Mouse (Mus musculus) heart, embryonic 13.5 days (tissue): ENCODE measurements around the gene Cept1. TPM values are rescaled to one million over a fixed set of nuclear protein-coding genes. Genes with fewer than 3 reads are reported as not detected.

Experiments
- ATAC-seq: fragments of 200-750 bp; cut with Nextera tagmentation; 2 replicates; pipeline ENCODE4 v1.8.0; 2017; ENCODE audit warnings: moderate TSS enrichment; ENCODE audit not compliant: insufficient number of reproducible peaks, low FRiP score, low TSS enrichment; ENCODE audit errors: extremely low read depth
- H3K27ac ChIP-seq: fragments of 300-500 bp; sonication (generic); replicated peaks from 2 replicates; pipeline ENCODE4 v1.5.1; 2015; ENCODE audit warnings: moderate library complexity, mild to moderate bottlenecking, inconsistent platforms
- H3K27me3 ChIP-seq: fragments of 300-500 bp; sonication (generic); replicated peaks from 2 replicates; pipeline ENCODE4 v1.6.1; 2015; ENCODE audit warnings: mild to moderate bottlenecking, inconsistent platforms
- H3K36me3 ChIP-seq: fragments of 300-500 bp; sonication (generic); 2 replicates; pipeline ENCODE4 v1.6.1; 2015; ENCODE audit warnings: mild to moderate bottlenecking, inconsistent platforms
- H3K4me1 ChIP-seq: fragments of 300-500 bp; sonication (generic); 2 replicates; pipeline ENCODE4 v1.6.1; 2015; ENCODE audit warnings: inconsistent platforms
- H3K4me2 ChIP-seq: fragments of 300-500 bp; sonication (generic); 2 replicates; pipeline ENCODE4 v1.6.1; 2015; ENCODE audit warnings: inconsistent platforms, mild to moderate bottlenecking, moderate library complexity
- H3K4me3 ChIP-seq: fragments of 300-500 bp; sonication (generic); 2 replicates; pipeline ENCODE4 v1.5.1; 2015; ENCODE audit warnings: moderate library complexity, mild to moderate bottlenecking, inconsistent platforms
- H3K9ac ChIP-seq: fragments of 300-500 bp; sonication (generic); 2 replicates; pipeline ENCODE4 v1.6.1; 2015; ENCODE audit warnings: inconsistent platforms, mild to moderate bottlenecking, moderate library complexity
- H3K9me3 ChIP-seq: fragments of 300-500 bp; sonication (generic); 2 replicates; pipeline ENCODE4 v1.6.1; 2016; ENCODE audit warnings: inconsistent platforms
- WGBS: fragments of 180-500 bp; shearing (Covaris S2); methylation state at CpG from one replicate; pipeline ENCODE4 v1.1.7; 2015; ENCODE audit warnings: mixed read lengths; 5-methylcytosine and 5-hydroxymethylcytosine counted together
- polyA plus RNA-seq: library from polyadenylated mRNA; unstranded; fragments of >200 nt; fragmentation: Nextera tagmentation; extraction: Ambion mirVana; gene quantifications from 2 replicates; pipeline ENCODE4 v1.2.1, GENCODE M21; 2015

The Cept1 gene
- polyA plus RNA-seq, 1 experiment from 2014 or later: 26.5 TPM

DNA sequence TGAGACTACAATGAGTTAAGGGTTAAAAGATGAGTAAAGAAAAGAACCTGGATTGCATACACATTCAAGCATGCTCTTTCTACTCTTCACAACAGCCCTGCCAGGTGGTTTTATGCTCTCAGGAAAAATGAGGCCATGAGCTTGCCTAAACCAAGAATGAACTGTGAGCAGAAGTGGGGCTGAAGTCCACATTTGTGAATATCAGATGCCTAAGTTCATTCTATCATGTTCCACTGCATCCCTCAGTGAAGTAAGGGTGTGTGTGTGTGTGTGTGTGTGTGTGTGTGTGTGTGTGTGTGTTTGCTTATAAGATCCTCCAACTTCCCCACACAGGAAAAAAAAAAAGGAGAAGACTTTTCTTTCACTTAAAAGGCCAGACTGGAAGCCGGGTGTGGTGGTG, 70.7 kb downstream of the Cept1 start:
- Histone ChIP-seq H3K4me3 (no peak overlapping the region), H3K4me1 (no peaks in the 10 kb centered on the region), H3K4me2 (no peak overlapping the region), H3K9me3 (no peaks in the 10 kb centered on the region), H3K9ac (no peak overlapping the region), H3K27me3 (no peaks in the 10 kb centered on the region), H3K36me3 (no peaks in the 10 kb centered on the region), H3K27ac (no peak overlapping the region)
- no peak for ATAC-seq
- WGBS: 73% methylated on average over 1 of the region's 1 CpGs

DNA sequence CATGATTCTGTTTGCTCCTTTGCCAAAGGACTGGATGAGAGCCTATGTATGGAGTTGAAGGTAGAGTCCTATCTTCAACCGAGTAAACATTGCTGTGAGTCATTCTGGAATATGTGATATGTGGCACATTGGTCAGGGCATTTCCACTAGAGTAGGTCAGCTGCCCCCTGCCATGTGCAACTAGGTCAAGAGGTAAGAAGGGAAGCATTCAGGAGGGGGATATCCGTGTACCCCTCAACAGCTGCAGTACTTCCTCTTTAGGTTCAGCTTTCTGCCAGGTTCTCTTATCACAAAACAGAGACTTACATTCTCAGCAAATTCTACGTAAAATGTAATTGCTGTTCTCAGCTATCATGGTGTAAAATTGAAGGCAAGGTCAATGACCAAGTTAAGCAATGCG, 73.4 kb downstream of the Cept1 start:
- no peak overlapping the region for H3K4me3 ChIP-seq
- H3K9me3 ChIP-seq: no peaks in the 10 kb centered on the region
- no peak for ATAC-seq
- 65% methylated on average over 4 of the region's 4 CpGs for WGBS
- H3K4me1 ChIP-seq: no peaks in the 10 kb centered on the region
- no peak overlapping the region for H3K9ac ChIP-seq
- no peak overlapping the region for H3K4me2 ChIP-seq
- H3K27me3 ChIP-seq: no peaks in the 10 kb centered on the region
- no peak overlapping the region for H3K27ac ChIP-seq
- H3K36me3 ChIP-seq: no peaks in the 10 kb centered on the region

DNA sequence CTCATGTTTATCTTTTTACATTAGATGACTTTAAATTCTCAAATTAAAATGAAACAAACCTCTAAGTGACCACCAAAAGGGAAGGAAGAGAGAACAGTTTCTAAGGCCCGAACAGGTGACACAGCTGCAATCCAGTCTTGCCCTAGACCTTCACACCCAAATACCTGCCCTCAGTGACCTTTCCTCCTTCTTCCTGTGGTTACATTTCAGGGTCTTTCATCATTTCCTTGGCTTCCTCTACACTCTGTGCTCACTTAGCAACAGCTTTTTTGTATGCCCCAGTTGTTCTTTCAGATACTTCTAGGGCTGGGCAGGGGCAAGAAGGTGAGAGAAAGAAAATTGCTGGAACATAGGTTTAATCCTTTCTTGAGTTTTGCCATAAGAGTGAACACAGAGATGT, 82.9 kb downstream of the Cept1 start:
- no peak overlapping the region for H3K9ac ChIP-seq
- 69% methylated on average over 1 of the region's 1 CpGs for WGBS
- no peak overlapping the region for H3K27ac ChIP-seq
- no peaks in the 10 kb centered on the region for H3K9me3 ChIP-seq
- ATAC-seq: no peak
- H3K4me2 ChIP-seq: no peak overlapping the region
- no peak overlapping the region for H3K4me3 ChIP-seq
- no peaks in the 10 kb centered on the region for H3K36me3 ChIP-seq
- H3K27me3 ChIP-seq: no peaks in the 10 kb centered on the region
- no peaks in the 10 kb centered on the region for H3K4me1 ChIP-seq

DNA sequence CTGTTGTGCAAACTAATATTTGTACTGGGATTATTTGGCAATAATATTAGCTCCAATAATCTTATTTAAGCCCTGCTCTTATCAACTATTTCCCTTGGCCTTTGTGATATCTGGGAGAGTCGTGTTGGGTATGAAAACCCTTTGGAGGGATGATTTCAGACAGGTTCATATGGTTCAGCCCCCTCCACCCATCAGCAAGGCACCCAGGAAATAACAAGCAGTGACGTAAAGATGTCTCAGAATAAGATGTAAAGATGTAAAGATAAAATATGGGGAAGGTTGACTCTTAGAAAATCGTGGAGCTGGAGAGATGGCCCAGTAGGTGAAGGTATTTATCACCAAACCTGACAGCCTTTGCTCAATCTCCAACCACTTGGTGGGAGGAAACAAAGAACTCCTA, 85.1 kb downstream of the Cept1 start:
- H3K27ac ChIP-seq: no peak overlapping the region
- no peak overlapping the region for H3K4me2 ChIP-seq
- H3K9ac ChIP-seq: no peak overlapping the region
- 54% methylated on average over 3 of the region's 3 CpGs for WGBS
- no peak overlapping the region for H3K4me3 ChIP-seq
- no peaks in the 10 kb centered on the region for H3K27me3 ChIP-seq
- ATAC-seq: no peak
- H3K4me1 ChIP-seq: no peaks in the 10 kb centered on the region
- H3K36me3 ChIP-seq: no peaks in the 10 kb centered on the region
- H3K9me3 ChIP-seq: no peaks in the 10 kb centered on the region

DNA sequence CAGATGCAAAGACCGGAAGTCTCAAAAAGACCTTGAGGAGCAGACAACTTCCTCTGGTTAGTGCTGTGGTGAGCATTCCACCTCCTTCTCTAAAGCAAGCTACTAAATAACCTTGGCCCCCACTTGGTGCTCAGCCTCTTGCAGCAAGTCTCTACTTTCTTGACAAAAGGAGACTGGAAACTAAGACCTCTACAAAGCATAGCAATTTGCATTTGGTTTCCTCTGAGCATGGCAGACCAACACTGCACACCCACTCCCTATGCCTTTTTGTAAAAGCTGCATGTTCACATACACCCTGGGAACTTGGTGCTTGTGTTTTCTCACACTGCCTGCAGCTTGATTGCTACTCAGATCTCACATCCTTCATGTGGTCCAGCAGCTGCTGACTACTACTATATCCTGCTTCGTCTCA, 85.5 kb downstream of the Cept1 start:
- Histone ChIP-seq H3K36me3 (no peaks in the 10 kb centered on the region), H3K4me2 (no peak overlapping the region)
- WGBS: 82% methylated on average over 2 of the region's 2 CpGs

DNA sequence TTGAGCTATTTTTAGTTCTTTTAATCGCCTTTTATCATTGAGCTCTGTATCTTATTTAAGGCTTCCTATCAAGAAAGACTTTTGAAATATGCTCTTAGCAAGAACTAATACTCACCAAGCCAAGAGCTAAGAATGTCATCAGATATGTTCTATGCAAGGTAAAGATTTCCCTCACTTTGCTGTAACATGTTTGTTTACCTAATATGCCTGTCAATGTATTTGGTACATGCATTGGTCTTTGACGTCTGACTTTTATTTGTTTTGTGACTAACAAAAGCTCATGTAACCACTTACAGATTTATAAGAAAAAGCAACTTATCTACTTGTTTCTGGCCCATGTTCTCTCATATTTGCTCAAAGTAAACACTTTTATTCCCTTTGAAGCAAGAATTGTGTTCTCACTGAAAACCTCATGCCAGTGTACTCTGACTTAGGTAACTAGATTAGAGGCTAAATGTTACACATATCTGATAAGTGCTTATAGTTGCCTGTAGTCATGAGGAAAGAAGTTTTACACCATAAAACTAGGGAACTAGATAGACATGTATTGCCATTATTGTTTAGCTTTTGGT, 90.2 kb downstream of the Cept1 start:
- H3K9ac ChIP-seq: no peak overlapping the region
- no peak overlapping the region for H3K27ac ChIP-seq
- no peaks in the 10 kb centered on the region for H3K36me3 ChIP-seq
- no peak overlapping the region for H3K4me2 ChIP-seq
- no peaks in the 10 kb centered on the region for H3K9me3 ChIP-seq
- no peaks in the 10 kb centered on the region for H3K4me1 ChIP-seq
- H3K27me3 ChIP-seq: no peaks in the 10 kb centered on the region
- 62% methylated on average over 2 of the region's 2 CpGs for WGBS
- no peak for ATAC-seq
- H3K4me3 ChIP-seq: no peak overlapping the region

More for the DNA sequence above, 85.5 kb downstream of the Cept1 start:
- Histone ChIP-seq H3K27me3 (no peaks in the 10 kb centered on the region), H3K27ac (no peak overlapping the region), H3K9me3 (no peaks in the 10 kb centered on the region), H3K4me1 (no peaks in the 10 kb centered on the region), H3K9ac (no peak overlapping the region), H3K4me3 (no peak overlapping the region)
- ATAC-seq: no peak

DNA sequence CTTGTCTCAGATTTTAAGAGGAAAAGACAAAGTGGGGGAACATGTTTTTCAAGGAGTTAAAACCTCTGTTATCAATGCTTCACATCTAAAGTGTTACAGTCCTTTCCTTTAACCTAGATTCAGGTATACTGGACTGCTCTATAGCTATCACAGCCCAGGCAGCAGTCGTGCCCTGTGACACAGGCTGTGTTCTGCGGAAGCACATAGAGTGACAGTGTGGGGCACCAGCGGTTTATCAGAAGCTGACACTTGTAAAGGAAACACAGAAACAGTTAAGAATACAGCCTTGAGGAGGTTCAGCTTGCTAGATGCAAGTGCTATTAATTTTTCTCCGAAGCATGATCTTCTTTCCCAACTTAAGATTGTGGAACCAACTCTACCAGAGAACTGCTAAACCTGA, 95.0 kb downstream of the Cept1 start:
- ATAC-seq: no peak
- Histone ChIP-seq H3K27ac (no peak overlapping the region), H3K4me3 (no peak overlapping the region), H3K27me3 (no peaks in the 10 kb centered on the region), H3K4me1 (no peaks in the 10 kb centered on the region), H3K9ac (no peak overlapping the region), H3K4me2 (no peak overlapping the region), H3K9me3 (no peaks in the 10 kb centered on the region), H3K36me3 (no peaks in the 10 kb centered on the region)
- WGBS: 49% methylated on average over 4 of the region's 4 CpGs

Other genes with a start within 250 kb of the Cept1 start
- gene Chil6, start 141.6 kb downstream of the Cept1 start, polyA plus RNA-seq: not detected in 2 replicates
- gene Dennd2d, start 65.4 kb downstream of the Cept1 start, polyA plus RNA-seq: 1.7 and 1.9 TPM in 2 replicates
- 54.8 and 58.4 TPM in 2 replicates for gene Dram2, start within 50 bp of the Cept1 start, polyA plus RNA-seq
- gene Lrif1, start 137.2 kb upstream of the Cept1 start, polyA plus RNA-seq: 11.0 and 11.6 TPM in 2 replicates
- 5.2 and 5.3 TPM in 2 replicates for gene Cd53, start 242.3 kb upstream of the Cept1 start, polyA plus RNA-seq